Mouse (Mus musculus): ENCODE results near the gene Gabra2.

DNA sequence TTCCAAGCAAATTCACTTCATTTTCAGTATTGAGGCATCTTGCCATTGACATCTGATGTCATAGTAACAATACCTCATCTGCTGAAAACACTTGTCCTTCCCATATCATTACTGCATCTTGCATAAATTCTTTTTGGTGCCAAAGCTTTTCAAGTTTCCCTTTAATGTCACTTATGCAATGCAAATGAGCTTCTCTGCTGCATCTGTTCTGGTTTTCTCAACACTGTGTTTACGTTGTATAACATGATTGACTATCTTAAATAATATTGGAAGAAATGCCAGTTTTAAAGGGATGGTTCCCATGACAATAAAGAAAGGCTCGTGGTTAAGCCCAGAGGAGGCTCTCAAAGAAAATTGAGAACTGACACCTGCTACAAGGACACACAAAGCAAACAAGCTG is 84.4 kb downstream of the Gabra2 start:
- no peak for TF ChIP-seq GATA1 (IDR thresholded peaks at IDR 0.05; ENCODE audit: low read length)
- TF ChIP-seq TAL1 (IDR thresholded peaks at IDR 0.05; ENCODE audit: low read length) = no peak

All from erythroblast, embryonic 14.5 days (primary cell).